ENCODE assay signal across 8 mouse cellular contexts in the genomic region with DNA sequence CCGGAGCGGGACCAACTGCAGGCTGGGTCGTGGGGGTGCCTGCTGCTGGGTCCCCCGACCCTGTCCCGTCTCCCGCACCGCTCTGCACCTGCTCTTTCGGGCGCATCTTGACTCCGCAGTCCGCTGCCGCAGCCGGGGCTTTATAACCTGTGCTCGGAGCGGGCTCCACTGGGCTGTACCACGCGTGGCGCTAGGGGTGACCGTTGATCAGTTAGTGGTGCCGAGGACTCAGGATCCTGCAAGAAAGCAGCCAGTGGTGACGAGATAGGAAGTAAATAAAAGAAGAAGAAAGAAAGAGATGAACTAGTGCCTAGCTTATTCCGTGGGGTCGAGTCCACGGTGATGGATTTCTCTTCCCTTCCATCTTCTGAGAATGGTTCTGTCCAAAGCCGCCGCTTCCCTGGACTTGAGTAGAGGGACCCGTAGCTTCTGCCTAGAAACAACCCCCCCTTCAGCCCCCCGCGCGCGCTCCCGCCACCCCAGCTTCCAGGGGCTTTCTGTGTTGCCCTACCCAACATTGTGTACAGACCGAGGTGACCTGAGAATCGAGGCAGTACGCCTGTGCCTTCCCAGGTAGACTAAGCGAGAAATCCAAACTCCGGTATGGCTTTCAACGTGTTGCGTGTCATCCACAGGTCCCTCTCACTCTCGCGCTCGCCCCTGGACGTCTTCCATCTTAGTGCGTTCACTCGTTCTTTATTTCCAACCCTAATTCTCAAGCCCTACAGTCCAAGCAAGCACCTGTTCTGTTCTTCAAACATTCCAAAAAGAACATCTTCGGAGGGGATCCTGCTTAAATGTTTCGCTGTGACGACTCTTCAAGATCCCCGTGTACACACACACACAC. TPM values are rescaled to one million over a fixed set of nuclear protein-coding genes. Genes with fewer than 3 reads are reported as not detected.
DNase-seq lines count a peak whose midpoint lies in the region; ATAC-seq and TF ChIP-seq lines count a peak whose summit lies in the region.

Gene Hap1, minus strand, starts transcription at position 157 of the 847 bp plus-strand sequence.

- 1% methylated on average over 49 of the region's 49 CpGs for WGBS in forebrain, embryonic 11.5 days
- 2% methylated on average over 49 of the region's 49 CpGs for WGBS in liver, embryonic 16.5 days (ENCODE audit: insufficient replicate concordance)
- WGBS in neural tube, embryonic 11.5 days: 1% methylated on average over 49 of the region's 49 CpGs
- 3% methylated on average over 46 of the region's 49 CpGs for WGBS in stomach, postnatal 0 days

- H3K27me3 ChIP-seq in CH12.LX (replicated peaks): peaks cover 93% of the 10 kb centered on the region
- H3K27me3 ChIP-seq in forebrain, embryonic 11.5 days (ENCODE audit: control insufficient read depth, insufficient read depth, low read length): peaks cover 4% of the 10 kb centered on the region; the same call in 1 of the 2 replicates
- H3K27me3 ChIP-seq in liver, embryonic 16.5 days (ENCODE audit: control insufficient read depth, insufficient read depth, low read depth, low read length): peaks cover 74% of the 10 kb centered on the region
- peaks cover 25% of the 10 kb centered on the region for H3K27me3 ChIP-seq in neural tube, embryonic 11.5 days (ENCODE audit: control insufficient read depth, insufficient read depth, low read length)
- H3K27me3 ChIP-seq in stomach, postnatal 0 days (ENCODE audit: control insufficient read depth, insufficient read depth, low read length): peaks cover 3% of the 10 kb centered on the region; the same call in 1 of the 2 replicates

- H3K9me3 ChIP-seq in CH12.LX (replicated peaks; ENCODE audit: low read length): peaks cover 3% of the 10 kb centered on the region
- no peaks in the 10 kb centered on the region for H3K9me3 ChIP-seq in forebrain, embryonic 11.5 days (ENCODE audit: control insufficient read depth, low read length)
- H3K9me3 ChIP-seq in liver, embryonic 16.5 days (replicated peaks; ENCODE audit: control insufficient read depth, low read length): no peaks in the 10 kb centered on the region
- H3K9me3 ChIP-seq in neural tube, embryonic 11.5 days (ENCODE audit: control insufficient read depth, low read length): no peaks in the 10 kb centered on the region
- H3K9me3 ChIP-seq in stomach, postnatal 0 days (ENCODE audit: control insufficient read depth, low read length): no peaks in the 10 kb centered on the region

- peak; percentile 37; the same call in 1 of the 2 replicates for TF ChIP-seq POLR2A in CH12.LX (IDR thresholded peaks at IDR 0.05; ENCODE audit: low read depth, low read length)
- no peak for TF ChIP-seq POLR2A in brain, embryonic 14.5 days (IDR thresholded peaks at IDR 0.05; ENCODE audit: borderline replicate concordance, extremely low read depth, insufficient read depth, insufficient read length, poor library complexity, severe bottlenecking)

- no peak within 1 kb of the TSS for H3K27ac ChIP-seq in CH12.LX (ENCODE audit: insufficient read depth, low read depth)
- 0 out of 2 replicates have a peak within 1 kb of the TSS, but pooled peaks have one; percentile 39 for H3K27ac ChIP-seq in forebrain, embryonic 11.5 days (ENCODE audit: low read depth, low read length)
- no peak within 1 kb of the TSS for H3K27ac ChIP-seq in liver, embryonic 16.5 days (ENCODE audit: low read length)
- H3K27ac ChIP-seq in neural tube, embryonic 11.5 days (ENCODE audit: low read depth, low read length): no peak within 1 kb of the TSS
- 0 out of 2 replicates have a peak within 1 kb of the TSS, but pooled peaks have one; percentile 24 for H3K27ac ChIP-seq in stomach, postnatal 0 days (replicated peaks)

- no peaks in the 10 kb centered on the region for H3K36me3 ChIP-seq in CH12.LX (replicated peaks in 1 of 2; ENCODE audit: control insufficient read depth in 1 of 2, insufficient read depth in 1 of 2, low read length in 1 of 2)
- H3K36me3 ChIP-seq in forebrain, embryonic 11.5 days (ENCODE audit: control insufficient read depth, insufficient read depth, low read length): no peaks in the 10 kb centered on the region; the same call in 1 of the 2 replicates
- H3K36me3 ChIP-seq in liver, embryonic 16.5 days (ENCODE audit: control insufficient read depth, insufficient read depth): no peaks in the 10 kb centered on the region
- H3K36me3 ChIP-seq in neural tube, embryonic 11.5 days (ENCODE audit: control insufficient read depth, insufficient read depth, low read length): no peaks in the 10 kb centered on the region
- no peaks in the 10 kb centered on the region for H3K36me3 ChIP-seq in stomach, postnatal 0 days (ENCODE audit: control insufficient read depth, insufficient read depth, low read length)

- dilution Hi-C loops in CH12.LX (cut with MboI; ENCODE audit: extremely low pct_ligation_motif_present, extremely low pct_unique_long_range_greater_than_20kb, low sequenced_read_pairs): no loop called here

- DNase-seq in CH12.LX (ENCODE audit: extremely low read depth): no peak
- DNase-seq in brain, embryonic 14.5 days (ENCODE audit: low read depth): peak; percentile 92
- DNase-seq in forebrain, embryonic 11.5 days (ENCODE audit: low spot score): peak; percentile 90
- peak; percentile 76 to 81 for DNase-seq in heart, postnatal 10 days
- DNase-seq in kidney, postnatal 36 days: peak; percentile 68 to 86
- DNase-seq in neural tube, embryonic 11.5 days (ENCODE audit: low spot score): peak; percentile 87
- peak; percentile 76 for DNase-seq in stomach, postnatal 0 days (ENCODE audit: low spot score)

- peak; percentile 75 for ATAC-seq in forebrain, embryonic 11.5 days (replicated peaks; ENCODE audit: low FRiP score)
- ATAC-seq in liver, embryonic 16.5 days (ENCODE audit: low read depth): no peak
- peak; percentile 76 for ATAC-seq in neural tube, embryonic 11.5 days (ENCODE audit: insufficient read depth, low FRiP score, low TSS enrichment)
- ATAC-seq in stomach, postnatal 0 days (ENCODE audit: low FRiP score, low TSS enrichment): peak; percentile 63

- H3K79me2 ChIP-seq in CH12.LX (replicated peaks; ENCODE audit: control insufficient read depth, extremely low read depth, insufficient read depth, poor library complexity, severe bottlenecking): no peaks in the 10 kb centered on the region

- peaks cover 8 to 18% of the 10 kb centered on the region in 2 experiments for H3K4me1 ChIP-seq in CH12.LX (ENCODE audit: control insufficient read depth in 1 of 2, insufficient read depth in 2 of 2)
- H3K4me1 ChIP-seq in forebrain, embryonic 11.5 days (replicated peaks; ENCODE audit: control insufficient read depth, insufficient read depth, low read length): no peaks in the 10 kb centered on the region; the same call in 1 of the 2 replicates
- no peaks in the 10 kb centered on the region; the same call in none of the 2 replicates for H3K4me1 ChIP-seq in liver, embryonic 16.5 days (ENCODE audit: control insufficient read depth, low read depth, low read length)
- 0 out of 2 replicates have a peak, but pooled peaks cover 2% of the 10 kb centered on the region for H3K4me1 ChIP-seq in neural tube, embryonic 11.5 days (ENCODE audit: control insufficient read depth, insufficient read depth, low read length)
- H3K4me1 ChIP-seq in stomach, postnatal 0 days (replicated peaks; ENCODE audit: control insufficient read depth, insufficient read depth): no peaks in the 10 kb centered on the region

- H3K9ac ChIP-seq in CH12.LX (ENCODE audit: insufficient read depth, low read depth): peak within 1 kb of the TSS; percentile 22; the same call in 1 of the 2 replicates
- peak within 1 kb of the TSS; percentile 67 for H3K9ac ChIP-seq in forebrain, embryonic 11.5 days (ENCODE audit: low read length)
- H3K9ac ChIP-seq in liver, embryonic 16.5 days (ENCODE audit: low read depth, low read length): peak within 1 kb of the TSS; percentile 31; the same call in 1 of the 2 replicates
- H3K9ac ChIP-seq in neural tube, embryonic 11.5 days (ENCODE audit: low read length): peak within 1 kb of the TSS; percentile 71
- peak within 1 kb of the TSS; percentile 61 for H3K9ac ChIP-seq in stomach, postnatal 0 days (ENCODE audit: low read length)

- no peak for TF ChIP-seq EP300 in CH12.LX (IDR thresholded peaks at IDR 0.05; ENCODE audit: low read length)
- TF ChIP-seq EP300 in stomach, postnatal 0 days (optimal IDR thresholded peaks at IDR 0.05): no peak

- no peak for TF ChIP-seq CTCF in CH12.LX (conservative IDR thresholded peaks at IDR 0.05 in 1 of 2, IDR thresholded peaks at IDR 0.05 in 1 of 2; ENCODE audit: low read depth in 2 of 2, low read length in 2 of 2)
- no peak for TF ChIP-seq CTCF in brain, embryonic 14.5 days (IDR thresholded peaks at IDR 0.05; ENCODE audit: borderline replicate concordance, extremely low read depth, insufficient read depth, insufficient read length)
- TF ChIP-seq CTCF in stomach, postnatal 0 days (IDR thresholded peaks at IDR 0.05; ENCODE audit: low read depth): no peak

- intact Hi-C loops in heart, postnatal 10 days (cut with DNase I): no loop called here

- in situ Hi-C loops in CH12.LX (cut with MboI; ENCODE audit: low pct_ligation_motif_present, low pct_unique_long_range_greater_than_20kb, low sequenced_read_pairs): no loop called here

- H3K4me2 ChIP-seq in CH12.LX (ENCODE audit: insufficient read depth, low read depth, poor library complexity, severe bottlenecking): peak within 1 kb of the TSS; percentile 86
- H3K4me2 ChIP-seq in forebrain, embryonic 11.5 days (ENCODE audit: low read depth, low read length, severe bottlenecking): peak within 1 kb of the TSS; percentile 92
- peak within 1 kb of the TSS; percentile 82 for H3K4me2 ChIP-seq in liver, embryonic 16.5 days (ENCODE audit: low read depth, low read length)
- peak within 1 kb of the TSS; percentile 99 for H3K4me2 ChIP-seq in neural tube, embryonic 11.5 days (ENCODE audit: low read depth)
- H3K4me2 ChIP-seq in stomach, postnatal 0 days (replicated peaks; ENCODE audit: low read depth): peak within 1 kb of the TSS; percentile 100

- H3K4me3 ChIP-seq in CH12.LX (replicated peaks in 1 of 3; ENCODE audit: low read depth in 2 of 3, low read length in 2 of 3, poor library complexity in 1 of 3): peak within 1 kb of the TSS; percentile 45 to 66 (median 47)
- peak within 1 kb of the TSS; percentile 62 for H3K4me3 ChIP-seq in forebrain, embryonic 11.5 days (ENCODE audit: low read depth, low read length)
- peak within 1 kb of the TSS; percentile 51 for H3K4me3 ChIP-seq in liver, embryonic 16.5 days (ENCODE audit: low read depth, low read length)
- peak within 1 kb of the TSS; percentile 72 for H3K4me3 ChIP-seq in neural tube, embryonic 11.5 days (ENCODE audit: low read depth, low read length)
- H3K4me3 ChIP-seq in stomach, postnatal 0 days (ENCODE audit: low read depth, low read length): peak within 1 kb of the TSS; percentile 66

- TF ChIP-seq RAD21 in CH12.LX (IDR thresholded peaks at IDR 0.05; ENCODE audit: low read depth, low read length): no peak

RNA-seq across cellular contexts. Expression of gene Hap1, which starts in this region (rescaled TPM):
- total RNA-seq in CH12.LX (2012; rRNA removed) (0.21 and 0.34 TPM in 2 replicates), CH12.LX (2014; rRNA removed) (not detected in 2 replicates)
- 0.22 TPM in 1 of 2 replicates, not detected in the other for polyA plus RNA-seq in CH12.LX (2012; ENCODE audit: insufficient read length, low read depth)
- polyA plus RNA-seq in brain, embryonic 14.5 days (2012; rRNA removed): 188 and 226 TPM in 2 replicates
- 39.0 and 46.1 TPM in 2 replicates for polyA plus RNA-seq in forebrain, embryonic 11.5 days (2014; fragmentation: Nextera tagmentation; extraction: Ambion mirVana)
- 1 to 10 TPM; 1.4 TPM for total RNA-seq in heart, postnatal 10 days (2021)
- polyA plus RNA-seq in liver, embryonic 16.5 days (2015; fragmentation: Nextera tagmentation; extraction: Ambion mirVana): 0.27 and 0.42 TPM in 2 replicates
- polyA plus RNA-seq in neural tube, embryonic 11.5 days (2014; fragmentation: Nextera tagmentation; extraction: Ambion mirVana): 10.4 and 10.6 TPM in 2 replicates
- polyA plus RNA-seq in stomach, postnatal 0 days (2015; fragmentation: Nextera tagmentation; extraction: Ambion mirVana): 7.9 and 10.1 TPM in 2 replicates

Comparison
In these comparisons a context has a peak if more than half of its experiments do, and no peak if none do; other contexts are left out.
1. H3K27ac ChIP-seq: peak in forebrain, embryonic 11.5 days (single experiment) and stomach, postnatal 0 days (single experiment); none in CH12.LX (single experiment), liver, embryonic 16.5 days (single experiment) and neural tube, embryonic 11.5 days (single experiment).
2. Peak in every context shown above with its lines, with median percentiles within 50 percentile points of each other: H3K4me2 ChIP-seq, H3K4me3 ChIP-seq and H3K9ac ChIP-seq.